ENCODE assay signal across 8 mouse cellular contexts in genomic region chr3:55782056-55782687, GRCm38 (mm10). TPM values are rescaled to one million over a fixed set of nuclear protein-coding genes. Genes with fewer than 3 reads are reported as not detected.
DNase-seq lines count a peak whose midpoint lies in the region; ATAC-seq lines count a peak whose summit lies in the region.

Gene Mab21l1 (plus strand): TSS chr3:55782510.

- H3K4me3 ChIP-seq in embryonic facial prominence, embryonic 15.5 days (replicated peaks): peak within 1 kb of the TSS; percentile 51
- H3K4me3 ChIP-seq in limb, embryonic 12.5 days (replicated peaks): peak within 1 kb of the TSS; percentile 64

- H3K36me3 ChIP-seq in embryonic facial prominence, embryonic 15.5 days: no peaks in the 10 kb centered on the region
- no peaks in the 10 kb centered on the region for H3K36me3 ChIP-seq in limb, embryonic 12.5 days

- peaks cover 22% of the 10 kb centered on the region for H3K4me1 ChIP-seq in embryonic facial prominence, embryonic 15.5 days
- H3K4me1 ChIP-seq in limb, embryonic 12.5 days (replicated peaks): peaks cover 24% of the 10 kb centered on the region

- H3K27ac ChIP-seq in embryonic facial prominence, embryonic 15.5 days (replicated peaks): peak within 1 kb of the TSS; percentile 87
- H3K27ac ChIP-seq in limb, embryonic 12.5 days: peak within 1 kb of the TSS; percentile 97

- peak within 1 kb of the TSS; percentile 55 for H3K9ac ChIP-seq in embryonic facial prominence, embryonic 15.5 days
- H3K9ac ChIP-seq in limb, embryonic 12.5 days (replicated peaks): peak within 1 kb of the TSS; percentile 93

- H3K4me2 ChIP-seq in embryonic facial prominence, embryonic 15.5 days (replicated peaks): peak within 1 kb of the TSS; percentile 61
- peak within 1 kb of the TSS; percentile 87 for H3K4me2 ChIP-seq in limb, embryonic 12.5 days

- peaks cover 21% of the 10 kb centered on the region for H3K27me3 ChIP-seq in embryonic facial prominence, embryonic 15.5 days
- H3K27me3 ChIP-seq in limb, embryonic 12.5 days: peaks cover 28% of the 10 kb centered on the region; the same call in 1 of the 2 replicates

- DNase-seq in CD4-positive, CD25-positive, alpha-beta regulatory T cell, adult 2 months (ENCODE audit: low read depth, low spot score): peak; percentile 27
- peak; percentile 41 for DNase-seq in adrenal gland, postnatal 14 days
- DNase-seq in heart, postnatal 14 days: peak; percentile 14 to 20
- peak; percentile 95 for DNase-seq in retina, embryonic 14.5 days (ENCODE audit: low spot score)
- DNase-seq in thymus, postnatal 36 days: no peak

- WGBS in embryonic facial prominence, embryonic 15.5 days: 6% methylated on average over 16 of the region's 16 CpGs
- 1% methylated on average over 16 of the region's 16 CpGs for WGBS in limb, embryonic 12.5 days

- ATAC-seq in embryonic facial prominence, embryonic 15.5 days (ENCODE audit: insufficient number of reproducible peaks, low FRiP score, low TSS enrichment, low read depth): peak; percentile 81
- ATAC-seq in limb, embryonic 12.5 days (ENCODE audit: insufficient number of reproducible peaks, insufficient read depth, low FRiP score, low TSS enrichment, low read depth): peak; percentile 68
- ATAC-seq in erythroid progenitor cell, adult 5-6 weeks (replicated peaks; ENCODE audit: low FRiP score, poor library complexity, severe bottlenecking): no peak

- intact Hi-C loops in heart, postnatal 14 days (cut with DNase I): loop anchor here (10.0 kb wide), 1 partner anchor 257 kb away; no protein-coding TSS in a partner anchor

- H3K9me3 ChIP-seq in embryonic facial prominence, embryonic 15.5 days (replicated peaks): no peaks in the 10 kb centered on the region
- no peaks in the 10 kb centered on the region for H3K9me3 ChIP-seq in limb, embryonic 12.5 days

RNA-seq across cellular contexts. Expression of gene Mab21l1, which starts in this region (rescaled TPM):
- total RNA-seq in adrenal gland, postnatal 14 days (2021): 1.4 and 2.6 TPM in 2 replicates
- 35.5 and 38.1 TPM in 2 replicates for polyA plus RNA-seq in embryonic facial prominence, embryonic 15.5 days (2015; fragmentation: Nextera tagmentation; extraction: Ambion mirVana)
- not detected for total RNA-seq in heart, postnatal 14 days (2021)
- 72.6 and 89.1 TPM in 2 replicates for polyA plus RNA-seq in limb, embryonic 12.5 days (2016; fragmentation: Nextera tagmentation; extraction: Ambion mirVana)
- not detected in 2 replicates for total RNA-seq in erythroid progenitor cell, adult 5-6 weeks (2015; ENCODE audit: low replicate concordance)
- not detected in 2 replicates for total RNA-seq in erythroid progenitor cell, adult 5-6 weeks (2017; ENCODE audit: low replicate concordance)

Comparison
In these comparisons a context has a peak if more than half of its experiments do, and no peak if none do; other contexts are left out.
1. Peak in DNase-seq in heart, postnatal 14 days; RNA of the gene not detected or under 1 TPM.
2. DNase-seq: peak in CD4-positive, CD25-positive, alpha-beta regulatory T cell, adult 2 months (single experiment), adrenal gland, postnatal 14 days (single experiment) and retina, embryonic 14.5 days (single experiment); none in thymus, postnatal 36 days (0 of 2).